Mouse (Mus musculus) adrenal gland, postnatal 4 days (tissue): ENCODE data around the gene Vmn1r194. TPM values are rescaled to one million over a fixed set of nuclear protein-coding genes. Genes with fewer than 3 reads are reported as not detected.
"Not testable (repeated sequence)": the region's sequence is repeated elsewhere in the genome, so short reads cannot be mapped to it uniquely, and the experiment has no call there.

Experiments used
- DNase-seq, 2 experiments: peaks; one replicate each; pipeline ENCODE4 v3.0.0; 2021 to 2022; ENCODE audit warnings: low spot score in 2 of 2, mixed read lengths in 2 of 2
- long read RNA-seq, 2 experiments: library from polyadenylated mRNA; stranded (forward); transcript quantifications; one replicate each; pipeline ENCODE4 v2.0.0; 2021
- microRNA-seq: library from miRNA; unstranded; fragments of <30 nt; microRNA quantifications from one replicate; pipeline ENCODE4 v1.2.0, GENCODE M21; 2021
- total RNA-seq, 2 experiments: library from RNA; stranded (reverse); gene quantifications; 2 replicates each; pipeline ENCODE4 v1.2.3; 2021

The Vmn1r194 gene
- not detected for total RNA-seq
- long read RNA-seq, experiment 1 = 0 reads
- long read RNA-seq, experiment 2 = 0 reads

GRCm38 (mm10) chr13:22243915-22244314, at the start of gene Vmn1r194:
Vmn1r194 (plus strand) TSS chr13:22244215.
- no peak for DNase-seq

GRCm38 (mm10) chr13:22223060-22223459, 21.0 kb upstream of the Vmn1r194 start, which contains the start of gene Vmn1r193:
Vmn1r193 (minus strand) TSS chr13:22223160.
- DNase-seq = not testable (repeated sequence)

DNA sequence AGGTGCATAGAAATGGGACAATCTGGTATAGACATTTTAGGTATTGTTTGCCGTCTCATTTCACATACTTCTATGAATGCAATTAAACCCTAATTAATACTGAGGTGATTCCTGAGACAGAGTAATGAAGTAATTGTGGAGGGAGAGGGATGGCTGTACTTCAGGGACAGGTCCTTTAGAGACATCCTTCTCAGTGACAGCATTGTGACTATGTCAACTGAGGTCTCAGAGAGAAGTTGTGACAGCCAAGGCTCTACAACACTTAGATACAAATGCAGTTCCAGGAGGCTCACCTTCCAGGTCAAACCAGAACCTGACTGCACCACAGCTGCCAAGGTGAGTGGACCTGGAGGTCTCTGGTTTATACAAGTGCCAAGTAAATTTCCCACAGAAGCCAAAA, 26.2 kb downstream of the Vmn1r194 start, which contains the start of gene Vmn1r195:
Gene Vmn1r195, plus strand, starts transcription at position 301 of the 400 bp plus-strand sequence.
- DNase-seq = not testable (repeated sequence)

GRCm38 (mm10) chr13:22271721-22272120, 27.7 kb downstream of the Vmn1r194 start:
- DNase-seq = no peak

GRCm38 (mm10) chr13:22284578-22284977, 40.6 kb downstream of the Vmn1r194 start:
- no peak for DNase-seq

GRCm38 (mm10) chr13:22289620-22290019, 45.6 kb downstream of the Vmn1r194 start, which contains the start of gene Vmn1r196:
Vmn1r196 (plus strand) TSS chr13:22289920.
- DNase-seq = no peak

Small RNA genes lying within 50 kb of the gene (microRNA-seq; reads per million reads assigned to microRNA genes)
- gene Gm23282 (not detected), gene Gm25084 (not detected)

Other genes with a start within 250 kb of the Vmn1r194 start
- gene Prss16, start 234.5 kb upstream of the Vmn1r194 start, total RNA-seq = not detected
- gene Hist1h2ah, start 208.6 kb upstream of the Vmn1r194 start, total RNA-seq = 100 to 1,000 TPM; 349 to 449 TPM
- 100 to 1,000 TPM; 500 to 615 TPM for gene Hist1h2bk, start 208.3 kb upstream of the Vmn1r194 start, total RNA-seq
- gene Hist1h4i, start 202.9 kb upstream of the Vmn1r194 start, total RNA-seq = 100 to 1,000 TPM; 221 to 240 TPM
- gene Hist1h2ag, start 201.3 kb upstream of the Vmn1r194 start, total RNA-seq = 100 to 1,000 TPM; 373 to 414 TPM
- 100 to 1,000 TPM; 290 to 321 TPM for gene Hist1h2bj, start 201.0 kb upstream of the Vmn1r194 start, total RNA-seq
- not detected for gene Vmn1r188, start 159.8 kb upstream of the Vmn1r194 start, total RNA-seq
- gene Vmn1r189, start 138.4 kb upstream of the Vmn1r194 start, total RNA-seq = not detected
- gene Vmn1r191, start 60.2 kb upstream of the Vmn1r194 start, total RNA-seq = not detected
- not detected for gene Vmn1r192, start 53.1 kb upstream of the Vmn1r194 start, total RNA-seq
- not detected for gene Vmn1r193, start 21.1 kb upstream of the Vmn1r194 start, total RNA-seq
- not detected for gene Vmn1r195, start 26.3 kb downstream of the Vmn1r194 start, total RNA-seq
- not detected for gene Vmn1r196, start 45.7 kb downstream of the Vmn1r194 start, total RNA-seq
- not detected for gene Vmn1r197, start 80.4 kb downstream of the Vmn1r194 start, total RNA-seq
- not detected for gene Vmn1r198, start 106.1 kb downstream of the Vmn1r194 start, total RNA-seq
- gene Vmn1r199, start 135.6 kb downstream of the Vmn1r194 start, total RNA-seq = not detected
- gene Vmn1r200, start 146.2 kb downstream of the Vmn1r194 start, total RNA-seq = not detected
- not detected for gene Vmn1r201, start 227.7 kb downstream of the Vmn1r194 start, total RNA-seq